Mouse (Mus musculus) adrenal gland (tissue): ENCODE measurements around the gene Tbcel.

ENCODE experiments used
- intact Hi-C: fragments of 180-260 bp; cut with DNase I; formaldehyde crosslinking; loops from one replicate; pipeline ENCODE4 v1.15.1; 2025
- microRNA-seq, 2 experiments: library from miRNA; unstranded; fragments of <30 nt; microRNA quantifications; one replicate each; pipeline ENCODE4; 2019

The Tbcel gene

DNA sequence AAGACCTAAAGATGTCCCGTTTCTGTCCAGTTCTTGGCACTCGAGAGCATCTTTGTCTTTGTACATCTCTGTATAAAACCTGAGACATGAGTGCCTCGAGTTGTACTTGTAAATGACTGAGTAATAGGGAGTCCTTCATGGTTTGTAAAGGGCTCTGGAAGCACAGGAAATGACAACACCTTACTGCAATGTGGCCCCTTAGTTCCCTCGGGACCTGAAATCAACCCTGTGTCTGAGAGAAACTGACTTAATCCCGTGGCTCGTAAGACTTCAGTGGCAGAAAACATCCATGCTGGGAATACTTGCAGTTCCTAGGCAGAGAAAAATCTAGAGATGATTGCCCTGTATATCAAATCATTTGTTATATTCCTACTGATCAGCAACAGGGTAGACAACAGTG lies 114.7 kb downstream of the Tbcel start:
- intact Hi-C loops, result no loop called here

DNA sequence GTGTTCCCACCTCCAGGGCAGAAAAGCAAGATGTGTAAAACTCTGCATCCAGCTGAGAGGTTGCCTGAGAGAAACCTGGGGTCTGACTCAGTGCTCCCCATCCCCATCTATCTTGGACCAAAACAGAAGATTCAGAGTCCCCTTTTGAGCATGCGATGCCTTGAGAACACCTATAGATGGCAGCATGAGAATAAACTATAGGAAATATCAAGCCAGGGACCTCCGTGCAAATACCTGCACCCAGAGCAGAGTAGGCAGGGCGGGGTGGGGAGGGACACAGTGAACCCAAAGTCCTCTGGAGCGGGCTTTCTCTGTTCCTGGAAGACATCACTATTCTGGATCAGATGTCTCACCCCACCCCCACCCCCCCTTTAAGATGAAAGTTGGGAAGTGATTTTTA lies 119.1 kb downstream of the Tbcel start:
- intact Hi-C loops, result loop anchor here (10.0 kb wide), 1 partner anchor 556 kb away; the partner anchor contains the start of gene Grik4

DNA sequence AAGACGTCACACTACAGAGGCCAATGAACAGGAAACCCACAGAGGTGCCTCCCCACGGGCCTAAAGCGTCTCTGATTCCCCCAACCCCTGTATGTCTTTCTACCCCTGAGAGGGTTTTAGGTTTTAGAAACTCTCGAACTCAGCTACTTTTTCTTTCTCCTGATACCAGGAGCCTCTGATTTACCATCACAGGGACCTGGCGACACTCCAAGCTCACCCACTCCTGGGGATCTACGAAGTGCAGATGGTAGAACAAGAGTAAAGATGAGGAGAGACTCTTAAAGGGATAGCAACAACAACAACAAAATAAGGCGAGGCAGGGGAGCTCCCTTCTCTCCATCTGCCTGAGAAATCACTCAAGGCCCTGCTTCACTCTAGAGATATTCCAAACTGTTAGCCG lies 120.6 kb downstream of the Tbcel start:
- intact Hi-C loops, result loop anchor here (10.0 kb wide), 1 partner anchor 558 kb away; the partner anchor contains the start of gene Grik4

DNA sequence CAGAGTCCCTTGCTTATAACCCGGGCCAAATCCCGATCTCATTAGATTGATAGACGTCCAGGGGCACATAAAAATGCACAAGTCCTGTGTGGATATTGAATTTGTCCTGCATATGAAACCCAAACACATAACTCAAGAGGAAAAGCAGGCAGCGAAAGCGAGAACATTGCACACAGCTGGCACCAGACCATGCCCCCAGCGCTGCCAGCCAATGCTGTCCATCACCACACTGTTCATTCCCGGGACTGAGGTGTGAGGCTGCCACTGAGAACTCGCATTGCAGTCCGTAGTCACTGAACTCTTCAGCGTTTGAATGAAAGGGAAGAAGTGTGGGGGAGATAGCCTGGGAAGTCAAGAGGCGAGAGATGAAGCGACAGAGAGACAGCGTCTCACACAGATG lies 122.0 kb downstream of the Tbcel start:
- intact Hi-C loops, result loop anchor here (10.0 kb wide), 1 partner anchor 559 kb away; the partner anchor contains the start of gene Grik4

DNA sequence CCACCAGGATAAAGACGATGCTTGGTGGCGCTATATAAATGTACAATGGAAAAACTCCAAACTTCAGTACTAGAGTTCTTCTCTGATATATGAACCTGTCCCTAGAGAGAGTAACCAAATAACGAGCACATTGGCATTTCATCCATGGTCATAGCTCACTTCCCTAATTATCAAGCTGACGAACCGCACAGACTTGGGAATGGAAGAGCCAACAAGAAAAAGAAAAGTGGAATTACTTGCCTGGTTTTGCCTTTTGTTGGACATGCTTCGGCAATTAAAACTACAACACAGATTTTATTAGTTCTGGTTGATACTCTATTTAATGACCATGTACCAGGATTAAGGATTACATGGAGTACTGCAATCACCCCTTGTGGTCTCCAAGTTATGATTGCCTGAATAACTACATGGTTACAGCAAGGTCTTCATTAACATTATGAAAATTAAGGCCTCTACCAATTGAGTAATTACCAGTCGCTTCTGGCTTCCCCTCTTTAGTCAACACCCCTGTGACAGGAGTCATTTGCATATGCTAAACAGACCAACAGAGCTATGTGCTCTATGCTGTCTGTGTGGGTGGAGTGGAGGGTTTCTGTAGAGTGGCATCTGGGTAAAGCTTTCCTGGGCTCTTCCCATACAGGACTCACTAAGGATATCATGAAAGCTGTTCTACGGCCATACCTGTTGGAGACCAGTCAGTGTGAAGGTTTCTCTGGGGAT lies 124.8 kb downstream of the Tbcel start:
- intact Hi-C loops, result loop anchor here (10.0 kb wide), 1 partner anchor 562 kb away; the partner anchor contains the start of gene Grik4

DNA sequence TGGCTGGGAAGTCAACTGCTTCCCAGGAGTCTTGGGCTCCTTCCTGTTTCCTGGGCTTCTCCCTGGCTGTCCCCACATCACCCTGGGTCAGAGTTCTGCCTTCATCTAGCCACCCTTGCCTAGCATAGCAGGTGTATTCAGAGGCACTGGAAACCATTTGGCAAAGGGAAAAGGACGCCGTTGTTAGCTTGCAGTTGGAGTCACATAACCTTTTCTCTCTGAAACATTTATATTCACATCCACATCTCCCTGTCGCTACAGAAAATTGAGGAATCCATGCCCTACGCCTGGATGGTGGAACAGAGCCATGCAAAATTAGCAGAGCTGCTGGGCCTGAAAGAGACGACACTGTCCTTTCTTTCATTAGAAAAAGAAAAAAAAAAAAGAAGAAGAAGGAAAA lies 125.5 kb downstream of the Tbcel start:
- intact Hi-C loops, result loop anchor here (10.0 kb wide), 1 partner anchor 563 kb away; the partner anchor contains the start of gene Grik4

DNA sequence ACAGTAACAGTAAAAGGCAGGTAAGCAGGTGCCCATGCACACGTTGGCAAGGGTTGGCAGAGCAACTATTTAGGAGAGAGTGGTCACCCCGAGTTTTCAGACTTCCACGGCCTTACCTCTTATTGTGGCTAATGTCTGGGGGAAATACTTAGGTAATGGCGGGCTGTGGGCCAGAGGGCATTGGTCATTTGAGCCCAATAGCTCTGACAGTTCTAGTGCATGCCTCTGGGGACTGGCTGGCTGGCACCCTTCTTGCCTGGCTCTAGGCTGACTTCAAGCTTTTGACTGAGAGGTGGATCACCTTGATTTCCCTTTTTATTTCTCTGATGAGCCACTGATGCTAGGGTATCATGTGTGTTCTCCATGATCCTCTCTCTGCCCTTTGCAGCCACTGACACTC lies 129.5 kb downstream of the Tbcel start:
- intact Hi-C loops, result no loop called here

DNA sequence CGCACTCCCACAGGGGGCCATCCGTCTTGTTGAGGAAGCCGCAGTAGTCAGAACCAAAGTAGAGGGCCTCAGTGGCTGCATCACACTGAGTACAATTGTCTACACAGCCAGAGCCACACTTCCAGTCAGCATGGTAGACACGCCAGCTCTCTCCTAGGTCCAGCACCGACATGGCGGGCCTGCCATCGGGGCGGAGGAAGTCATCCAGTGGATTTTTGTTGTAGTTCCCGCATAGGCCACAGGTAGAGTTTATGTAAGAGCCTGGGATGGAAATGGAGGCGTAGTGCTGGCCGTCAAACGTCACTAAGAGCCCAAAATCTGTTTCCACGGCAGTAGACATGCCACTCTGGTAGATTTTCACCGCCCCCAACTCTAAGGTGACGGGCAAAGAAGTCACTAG lies 130.0 kb downstream of the Tbcel start:
- intact Hi-C loops, result no loop called here

DNA sequence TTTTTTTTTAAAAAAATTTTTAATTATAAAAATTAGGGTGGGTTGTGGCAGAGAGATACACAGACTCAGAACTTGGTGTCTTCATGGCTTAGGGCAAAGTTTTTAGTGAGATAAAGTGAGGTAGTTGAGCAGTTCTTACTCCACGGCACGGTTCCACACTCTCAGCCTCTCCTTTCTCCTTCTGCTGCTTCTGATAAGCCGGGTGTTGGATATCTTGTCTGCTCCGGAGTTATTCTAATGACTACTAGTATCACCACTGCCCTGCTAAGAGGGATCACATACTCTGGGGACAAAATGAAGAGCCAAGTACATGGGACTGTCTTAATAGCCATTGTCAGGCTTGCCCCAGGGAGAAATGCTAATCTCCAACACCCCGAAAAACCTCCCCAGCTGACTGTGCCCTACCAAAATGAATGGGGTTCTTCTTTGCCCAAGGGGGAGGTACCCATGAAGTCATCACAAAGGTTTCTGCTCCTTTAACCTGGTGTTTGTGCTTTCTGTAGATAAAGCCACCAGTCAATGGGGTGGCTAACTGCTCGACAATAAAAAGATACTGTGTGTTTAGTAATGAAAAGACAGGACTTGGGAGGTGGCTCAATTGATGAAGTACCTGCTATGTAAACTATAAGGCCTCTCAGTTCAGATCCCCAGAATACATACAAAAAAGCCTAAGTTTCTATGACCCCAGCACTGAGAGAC lies 135.8 kb downstream of the Tbcel start:
- intact Hi-C loops, result no loop called here

Small RNAs within 50 kb of the gene (microRNA-seq; reads per million reads assigned to microRNA genes)
- 0 reads per million in 2 experiments for gene Gm44311
